Mouse (Mus musculus) layer of hippocampus, postnatal 14 days (tissue): ENCODE measurements at regions not wholly inside any gene's neighbourhood (a gene's known extent, or its start where the extent isn't known, plus 50 kb on each side); places are given as distances from the start of the nearest gene placed in this dataset.

ENCODE experiments used
- DNase-seq, 2 experiments: peaks; one replicate each; pipeline ENCODE4 v3.0.0; 2021 to 2022; ENCODE audit warnings: low spot score in 2 of 2, mixed read lengths in 1 of 2

DNA sequence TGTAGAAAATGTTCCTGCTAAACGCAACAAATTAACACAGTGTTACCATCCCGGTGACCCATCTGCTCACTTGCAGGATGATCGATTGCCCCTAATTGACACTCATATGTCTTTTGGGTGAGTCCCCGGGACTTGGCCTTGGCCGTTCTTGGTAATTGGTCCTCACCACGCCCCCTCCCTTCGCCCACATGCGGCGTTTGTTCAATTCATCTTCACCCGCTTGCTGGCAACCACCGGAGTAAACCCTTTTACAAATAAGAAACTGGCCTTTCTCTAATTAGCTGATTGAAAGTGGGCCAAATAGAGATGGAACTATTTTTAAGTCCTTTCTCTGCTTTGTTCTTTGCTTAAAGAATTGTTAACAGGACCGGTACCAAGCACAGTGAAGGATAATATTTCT is 234.7 kb upstream of the Ajap1 start:
- DNase-seq, result no peak

DNA sequence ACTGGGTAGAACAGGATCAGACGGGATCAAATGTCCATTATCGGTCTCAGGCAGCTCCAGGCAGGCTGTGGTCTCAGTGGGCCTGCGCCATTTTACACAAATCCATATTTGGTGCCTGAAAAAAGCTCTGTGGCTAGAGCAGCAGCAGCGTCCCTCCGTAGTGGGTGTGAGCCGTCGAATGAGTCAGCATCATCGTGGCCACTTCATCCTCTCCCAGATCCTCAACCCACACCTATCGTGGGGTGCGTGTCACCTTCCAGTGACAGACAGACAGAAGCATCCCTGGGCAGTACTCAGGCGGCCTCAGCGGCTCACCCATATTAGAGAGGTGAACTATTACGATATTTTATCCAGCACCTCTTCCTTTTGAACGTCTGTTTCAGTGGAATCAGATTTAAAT is 233.0 kb upstream of the A430005L14Rik start:
- DNase-seq, result no peak

DNA sequence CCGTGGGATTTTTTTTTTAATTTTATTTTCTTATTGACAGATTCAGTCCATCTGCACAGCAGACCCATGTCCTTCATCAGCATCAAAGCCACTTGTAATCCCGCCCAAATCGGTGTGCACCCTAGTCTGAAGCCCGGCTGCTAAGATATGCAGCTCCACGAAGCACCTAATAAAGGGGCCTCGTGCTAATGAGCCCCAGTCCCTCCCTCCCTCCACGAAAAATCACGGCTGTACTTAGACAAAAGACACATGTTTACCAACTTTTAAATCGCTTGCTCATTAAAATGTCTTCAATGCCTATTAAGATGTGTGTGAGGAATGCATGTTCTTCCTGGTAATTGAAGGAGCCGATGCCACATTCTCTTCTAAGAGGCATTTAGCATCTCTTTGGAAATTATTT is 229.8 kb upstream of the A430005L14Rik start:
- no peak for DNase-seq

DNA sequence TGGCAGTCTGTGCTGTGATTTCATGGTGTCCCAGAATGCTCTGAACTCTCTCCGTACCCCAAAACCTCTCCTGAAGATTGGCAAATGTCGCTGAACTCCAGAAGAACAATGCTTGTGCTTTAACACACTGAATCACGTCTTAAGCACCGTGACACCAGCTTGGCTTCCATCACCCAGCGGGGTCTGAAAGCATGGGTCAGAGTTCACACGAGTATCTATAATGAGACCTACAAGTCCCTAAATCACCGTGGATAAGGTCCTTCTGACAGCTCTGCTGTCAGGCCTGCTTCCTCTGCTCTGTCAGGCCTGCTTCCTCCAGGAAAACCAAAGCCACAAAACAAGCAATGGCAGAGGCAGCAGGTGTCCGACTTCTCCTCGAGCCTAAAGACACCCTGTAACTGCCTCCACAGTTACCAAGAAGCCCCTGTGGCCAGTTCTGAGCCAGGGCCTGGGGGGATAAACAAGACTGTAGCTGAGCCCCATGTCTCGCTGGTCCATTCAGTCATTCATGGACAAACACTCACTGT is 229.1 kb upstream of the A430005L14Rik start:
- DNase-seq, result no peak

DNA sequence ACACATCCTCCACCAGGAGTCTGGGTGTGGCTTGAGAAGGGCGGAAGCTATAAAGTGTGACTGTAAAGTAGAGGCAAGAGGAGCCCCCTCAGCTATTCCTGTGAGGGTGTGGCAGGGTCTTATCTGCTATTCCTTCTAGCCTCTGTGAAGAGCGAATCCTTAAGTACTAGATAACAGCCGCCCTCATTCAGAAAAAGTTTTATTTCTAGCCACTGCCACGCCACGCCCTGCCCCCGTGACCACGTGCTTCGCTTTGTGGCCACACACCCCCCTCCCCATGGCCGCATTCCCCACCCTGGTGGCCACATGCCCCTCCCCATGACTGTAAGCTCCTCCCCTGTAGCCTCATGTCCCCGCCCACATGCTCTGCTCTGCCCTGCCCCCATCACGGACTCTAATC is 218.9 kb upstream of the A430005L14Rik start:
- DNase-seq, result no peak

DNA sequence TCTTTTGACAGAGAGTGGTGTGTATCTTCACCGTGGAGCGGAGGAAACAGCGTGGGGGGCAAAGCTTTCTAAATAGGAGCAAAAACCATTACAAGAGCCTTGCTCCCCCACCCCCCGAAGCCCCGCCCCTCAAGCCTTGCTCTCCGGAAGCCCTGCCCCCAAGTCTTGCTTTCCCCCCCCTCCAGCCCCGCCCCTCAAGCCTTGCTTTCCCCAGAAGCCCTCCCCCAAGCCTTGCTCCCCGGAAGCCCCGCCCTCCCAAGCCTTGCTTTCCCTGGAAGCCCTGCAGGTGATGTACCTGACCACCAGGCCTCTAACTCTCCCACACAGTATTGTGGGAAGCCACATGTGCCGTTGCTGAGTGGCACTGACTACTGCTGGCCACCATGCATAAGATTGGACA is 214.8 kb upstream of the A430005L14Rik start:
- DNase-seq, result no peak

DNA sequence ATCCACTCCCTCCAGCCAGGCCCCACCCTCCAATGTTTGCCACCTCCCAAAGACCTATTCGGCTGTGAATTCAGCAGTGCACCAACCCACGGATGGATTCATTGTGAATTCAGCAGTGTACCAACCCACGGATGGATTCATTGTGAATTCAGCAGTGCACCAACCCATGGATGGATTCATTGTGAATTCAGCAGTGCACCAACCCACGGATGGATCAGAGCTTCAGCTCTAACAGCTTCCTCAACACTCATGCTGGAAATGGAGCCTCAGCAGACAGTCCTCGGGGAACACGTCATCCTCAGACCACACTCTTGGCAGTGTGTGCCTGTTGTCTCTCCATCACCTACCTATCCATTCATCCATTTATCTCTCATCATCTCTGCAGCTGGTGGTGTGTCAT is 204.2 kb upstream of the A430005L14Rik start:
- DNase-seq, result no peak

DNA sequence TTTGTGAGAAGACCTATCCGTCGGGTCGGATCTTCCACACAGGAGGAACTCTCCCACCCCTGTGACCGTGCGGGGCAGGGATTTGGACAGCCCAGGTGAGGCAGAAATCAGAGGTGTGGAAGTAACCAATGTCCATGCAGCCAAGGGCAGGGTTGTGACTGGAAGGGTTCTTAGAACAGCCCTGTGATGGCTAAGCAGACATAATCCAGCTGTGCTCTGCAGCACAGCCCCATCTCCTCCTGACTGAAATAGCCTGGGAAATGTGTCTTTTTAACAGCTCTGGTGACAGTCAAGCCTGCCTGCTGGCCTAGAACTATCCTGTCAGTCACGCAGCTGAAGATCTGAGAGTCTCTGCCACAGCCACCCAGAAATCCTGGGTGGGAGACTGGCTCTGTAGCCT is 198.7 kb upstream of the A430005L14Rik start:
- DNase-seq, result no peak

DNA sequence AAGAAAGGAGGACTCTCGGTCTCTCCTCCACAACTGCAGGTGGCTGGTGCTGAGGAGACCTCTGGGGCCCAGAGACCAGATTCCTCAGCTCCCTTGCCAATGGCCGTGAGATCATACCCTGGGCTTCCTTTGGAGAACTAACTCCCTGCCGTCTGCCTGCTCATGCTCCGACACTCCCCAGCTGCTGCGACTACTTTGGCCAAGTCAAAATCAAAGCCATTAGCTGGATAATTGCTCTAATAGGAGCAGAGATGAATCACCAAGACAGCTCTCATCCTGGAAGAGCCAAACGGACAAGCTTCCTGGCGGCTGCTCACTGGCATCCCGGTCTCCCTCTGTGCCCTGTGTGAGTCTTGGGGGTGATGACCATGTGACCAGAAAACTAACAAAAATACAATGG is 198.3 kb upstream of the A430005L14Rik start:
- DNase-seq, result no peak

DNA sequence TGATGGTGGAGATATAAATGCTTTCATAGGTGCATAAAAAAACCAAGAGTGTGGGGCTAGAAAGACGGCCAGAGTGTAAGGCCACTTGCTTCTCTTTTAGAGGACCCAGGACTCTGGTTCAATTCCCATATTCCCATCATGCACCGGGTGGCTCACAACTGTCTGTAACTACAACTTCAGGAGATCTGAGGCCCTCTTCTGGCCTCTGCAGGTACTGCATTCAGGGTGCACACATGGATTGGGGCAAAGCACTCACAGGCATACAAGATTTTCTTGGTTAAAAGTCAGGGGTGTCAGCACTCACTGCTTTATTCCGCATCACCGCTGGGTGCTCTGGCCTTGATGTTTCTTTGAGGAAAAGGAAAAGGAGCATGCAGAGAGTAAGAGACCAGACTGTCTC is 196.1 kb upstream of the A430005L14Rik start:
- DNase-seq, result no peak

DNA sequence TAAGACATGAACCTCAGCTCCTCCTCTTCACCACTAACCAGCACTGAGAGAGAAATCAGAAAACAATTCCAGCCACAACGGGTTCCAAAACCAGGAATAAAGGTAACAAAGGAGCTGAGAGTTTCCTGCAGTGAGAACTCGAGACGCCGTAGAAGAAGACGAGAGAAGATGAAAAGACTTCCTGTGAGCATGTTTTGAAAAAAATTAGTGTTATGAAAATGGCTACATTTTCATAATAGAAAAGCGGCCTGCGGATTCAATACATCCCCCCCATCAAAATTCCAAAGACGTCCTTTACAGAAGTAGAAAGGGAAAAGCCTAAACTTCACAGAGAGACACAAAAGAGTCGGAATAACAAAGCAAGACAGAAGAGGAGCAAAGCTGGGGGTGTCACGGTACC is 193.6 kb upstream of the A430005L14Rik start:
- DNase-seq, result no peak

DNA sequence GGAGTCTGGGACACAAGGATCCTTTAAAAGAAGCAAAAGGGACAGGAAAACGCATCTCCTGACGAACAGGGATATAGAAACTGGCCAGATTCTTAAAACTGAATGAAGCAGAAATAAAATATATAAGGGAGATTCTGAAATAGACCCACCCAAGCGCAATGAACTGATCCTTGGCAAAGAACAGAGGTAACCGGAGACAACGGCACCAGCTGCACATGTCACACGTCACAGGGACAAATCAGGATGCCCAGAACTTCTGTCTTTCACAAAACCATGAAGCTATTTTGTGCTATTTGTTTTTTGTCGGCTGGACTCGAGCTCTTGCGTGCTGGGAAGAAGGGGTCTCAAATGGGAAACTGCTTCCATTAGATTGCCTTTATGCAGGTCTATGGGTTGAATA is 189.3 kb upstream of the A430005L14Rik start:
- DNase-seq, result no peak

DNA sequence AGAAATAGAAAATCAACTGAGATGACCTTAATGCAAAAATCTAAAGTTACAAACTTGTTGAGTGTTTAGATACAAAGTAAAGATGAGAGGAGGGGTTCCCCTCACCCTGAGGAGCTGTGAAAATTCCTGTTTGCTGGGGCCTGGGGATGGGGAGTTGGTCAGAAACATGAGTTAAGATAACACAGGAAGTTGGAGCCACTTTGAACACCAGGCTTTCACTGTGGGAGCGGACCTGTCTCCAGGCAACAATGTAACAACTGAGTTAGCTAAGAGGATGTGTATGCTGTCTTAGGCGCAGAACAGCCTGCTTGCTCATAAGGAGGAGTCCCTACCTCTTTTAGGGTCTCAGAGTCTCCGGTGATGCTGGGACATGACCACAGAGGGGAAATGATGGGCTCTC is 188.7 kb upstream of the A430005L14Rik start:
- no peak for DNase-seq

DNA sequence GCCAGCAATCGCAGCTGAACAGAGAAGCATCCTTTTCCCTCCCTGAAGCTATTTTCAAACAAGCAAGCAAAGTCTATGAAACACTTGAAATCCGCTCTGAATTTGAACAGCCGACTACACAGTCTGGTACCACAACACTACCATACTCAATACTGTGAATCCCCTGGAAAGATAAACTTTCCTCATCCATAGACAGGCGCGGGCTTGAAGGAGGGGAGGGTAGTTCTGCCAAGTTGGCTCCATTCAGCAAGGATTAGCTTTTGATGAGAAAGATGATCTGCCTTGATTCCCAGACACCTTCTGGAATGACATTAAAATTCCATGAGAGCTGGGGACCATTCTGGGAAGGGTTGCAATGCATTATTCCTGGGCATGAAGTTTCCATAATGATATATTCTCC is 186.4 kb upstream of the A430005L14Rik start:
- no peak for DNase-seq

DNA sequence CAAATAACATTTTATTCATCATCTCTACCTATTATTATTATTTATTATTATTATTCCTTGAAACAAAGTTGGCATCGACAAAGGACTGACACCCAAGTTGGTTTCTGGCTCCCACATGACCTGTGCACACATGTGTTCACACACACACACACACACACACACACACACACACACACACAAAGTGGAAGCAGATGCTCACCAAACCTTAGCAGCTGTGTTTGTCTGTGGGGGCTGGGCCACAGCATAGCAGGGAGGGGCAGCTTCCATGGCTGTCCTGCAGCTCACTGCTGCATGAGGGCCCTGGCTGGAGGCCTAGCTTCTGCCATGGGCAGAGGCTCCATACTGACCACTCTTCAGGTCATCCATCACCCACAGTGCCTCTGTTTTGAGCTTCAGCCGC is 176.5 kb upstream of the A430005L14Rik start:
- DNase-seq, result no peak

DNA sequence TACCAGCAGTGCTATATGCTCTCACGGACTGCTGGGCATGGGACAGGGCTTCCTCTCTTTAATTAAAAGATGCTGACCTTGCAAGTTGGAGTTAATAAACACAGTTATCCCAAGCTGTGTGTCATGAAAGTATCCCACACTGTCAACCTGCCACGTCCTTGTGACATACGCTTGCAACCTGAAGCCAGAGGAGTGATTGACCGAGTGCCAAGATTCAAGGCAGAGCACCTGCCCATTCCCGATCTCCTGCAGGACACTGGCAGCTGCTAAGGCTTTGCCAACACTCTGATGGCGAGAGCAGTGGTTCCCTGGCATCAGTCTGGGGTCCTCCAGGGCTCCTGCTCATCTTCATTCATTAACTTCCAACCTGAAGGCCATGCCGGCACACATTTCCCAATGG is 175.8 kb upstream of the A430005L14Rik start:
- no peak for DNase-seq

DNA sequence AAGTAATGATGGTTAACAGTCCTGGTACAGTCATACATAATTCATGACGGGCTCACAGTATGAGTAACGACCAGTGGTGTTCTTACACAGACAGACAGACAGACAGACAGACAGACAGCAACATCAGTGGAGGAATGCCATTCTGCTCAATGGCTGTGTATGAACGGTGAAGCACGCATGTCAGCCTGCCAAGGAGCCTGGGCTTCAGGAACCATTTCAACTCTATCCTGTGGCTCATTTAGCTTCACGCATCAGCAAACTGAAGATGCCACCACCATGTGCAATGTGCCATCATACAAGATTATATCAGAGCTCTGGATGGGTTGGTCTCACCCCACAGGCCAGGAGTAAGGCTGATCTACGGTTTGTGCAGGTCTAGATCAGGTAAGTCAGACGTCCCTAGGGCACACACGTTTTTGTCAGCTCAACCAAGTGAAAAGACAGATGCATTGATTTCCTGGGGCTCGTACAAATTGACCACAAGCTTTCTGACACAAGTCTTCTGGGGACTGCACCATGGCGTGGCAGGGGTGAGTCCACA is 175.0 kb upstream of the A430005L14Rik start:
- DNase-seq, result no peak

DNA sequence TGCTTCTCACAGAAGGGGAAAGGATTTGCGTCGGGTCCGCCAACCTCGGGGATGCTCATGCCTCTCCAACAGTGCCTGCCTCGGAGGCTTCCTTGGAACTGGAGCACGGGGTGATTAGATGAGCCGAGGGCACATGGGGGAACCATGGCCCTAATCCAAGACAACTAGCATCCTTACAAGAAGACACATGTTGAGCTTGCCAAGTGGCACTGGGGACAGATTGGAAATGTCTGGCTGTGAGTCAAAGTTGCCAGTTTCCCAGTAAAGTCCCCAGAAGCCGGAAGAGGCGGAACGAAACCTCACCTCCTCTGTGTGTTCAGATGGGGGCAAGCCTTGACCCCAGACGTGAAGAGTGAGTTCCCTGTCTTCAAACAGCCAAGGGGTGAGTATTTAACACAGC is 172.6 kb upstream of the A430005L14Rik start:
- no peak for DNase-seq

DNA sequence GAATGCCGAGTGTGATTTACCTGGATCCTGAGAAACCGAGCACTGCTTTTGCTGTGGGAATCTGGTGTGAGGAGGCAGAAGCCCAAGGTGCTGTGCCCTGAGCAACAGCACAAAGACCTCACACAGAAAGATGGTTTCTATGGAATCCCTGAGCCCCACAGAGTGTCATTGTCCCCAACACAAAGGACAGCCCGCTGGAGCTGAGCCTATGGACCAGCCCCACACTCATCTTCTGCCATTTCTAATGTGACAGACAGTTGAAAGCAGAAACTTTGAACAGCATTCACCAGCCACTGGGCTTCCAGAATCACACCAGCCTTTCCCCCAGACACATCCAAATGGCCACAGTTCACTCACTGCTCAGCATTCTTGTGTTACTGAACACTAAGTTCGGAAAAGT is 171.5 kb upstream of the A430005L14Rik start:
- no peak for DNase-seq

DNA sequence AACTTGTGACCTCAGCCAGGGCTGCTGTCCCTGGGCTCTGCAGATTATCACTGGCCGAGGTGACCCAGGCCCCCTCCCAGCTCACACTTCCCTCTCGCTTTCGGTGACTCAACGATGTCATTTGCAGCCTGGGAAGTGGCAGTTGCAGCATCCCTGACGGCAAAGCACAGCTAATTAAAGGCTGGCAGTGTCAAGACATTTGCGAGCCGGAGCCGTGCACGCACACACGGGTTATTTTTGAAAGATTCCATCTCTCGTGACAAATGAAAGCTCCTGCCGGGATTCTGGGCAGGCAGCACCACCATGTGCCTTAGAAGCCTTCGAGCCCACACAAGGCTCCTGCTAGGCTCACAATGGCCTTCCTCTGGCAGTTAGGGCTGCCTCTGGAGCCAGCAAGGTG is 164.7 kb upstream of the A430005L14Rik start:
- DNase-seq, result no peak

DNA sequence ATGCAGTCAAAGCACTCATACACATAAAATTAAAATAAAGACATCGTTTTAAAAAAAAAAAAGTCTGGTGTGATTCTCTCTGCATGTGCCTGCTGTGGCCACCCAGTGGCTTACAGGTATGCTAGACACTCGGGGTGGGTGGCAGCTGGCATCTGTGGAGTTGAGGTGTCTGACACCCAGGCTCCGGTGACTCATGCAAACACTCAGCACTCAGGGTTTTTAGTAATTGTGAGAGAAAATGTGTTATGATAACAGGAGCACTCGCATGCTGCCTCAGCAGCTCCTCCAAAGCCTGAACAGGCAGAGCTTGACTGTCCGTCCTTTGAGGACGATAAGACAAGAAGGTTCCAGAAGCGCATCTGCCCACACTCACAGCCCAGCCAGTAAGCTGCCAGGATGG is 159.0 kb upstream of the A430005L14Rik start:
- no peak for DNase-seq

DNA sequence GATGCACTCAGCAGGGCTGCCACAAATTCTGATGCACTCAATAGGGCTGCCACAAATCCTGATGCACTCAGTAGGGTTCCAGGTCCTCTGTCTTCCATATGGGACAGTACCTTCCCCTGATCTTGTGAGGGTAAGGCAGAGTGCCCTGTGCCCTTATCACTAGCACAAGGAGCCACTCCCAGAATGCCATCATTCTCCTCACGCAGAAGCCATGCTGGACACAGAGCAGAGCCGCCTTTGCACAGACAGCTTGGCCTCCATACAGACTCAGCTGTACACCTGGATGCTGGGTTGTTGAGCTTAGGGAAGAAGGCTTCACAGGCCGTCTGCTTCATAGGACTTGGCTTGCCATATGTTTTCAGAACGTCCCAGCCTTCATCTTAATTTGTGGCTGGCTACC is 151.3 kb upstream of the A430005L14Rik start:
- no peak for DNase-seq

DNA sequence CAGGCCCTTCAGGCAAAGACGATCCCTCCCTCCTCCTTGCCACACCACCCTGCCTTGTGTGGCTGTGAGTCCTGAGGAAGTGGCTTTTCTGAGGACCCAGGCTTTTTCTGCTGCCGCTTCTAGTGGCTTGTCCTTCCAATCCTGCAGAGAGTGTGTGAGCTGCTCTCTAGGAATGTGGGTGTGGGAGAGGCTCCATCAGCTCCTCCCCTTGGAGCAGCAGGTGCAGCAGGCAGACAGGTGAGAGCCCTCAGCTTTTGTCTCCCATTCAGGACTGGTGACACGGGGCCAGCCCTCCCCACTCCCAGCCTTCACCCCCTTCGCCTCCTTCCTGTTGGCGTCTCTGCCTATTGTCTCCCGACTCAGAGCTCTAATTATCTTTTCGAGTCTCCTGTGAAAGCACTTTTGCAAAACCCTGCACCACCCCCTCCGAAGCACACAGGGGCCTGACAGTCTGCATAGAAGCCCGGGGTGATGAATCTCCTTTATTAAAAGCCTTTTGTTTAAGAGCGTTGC is 150.8 kb upstream of the A430005L14Rik start:
- no peak for DNase-seq
